In the genomic region with DNA sequence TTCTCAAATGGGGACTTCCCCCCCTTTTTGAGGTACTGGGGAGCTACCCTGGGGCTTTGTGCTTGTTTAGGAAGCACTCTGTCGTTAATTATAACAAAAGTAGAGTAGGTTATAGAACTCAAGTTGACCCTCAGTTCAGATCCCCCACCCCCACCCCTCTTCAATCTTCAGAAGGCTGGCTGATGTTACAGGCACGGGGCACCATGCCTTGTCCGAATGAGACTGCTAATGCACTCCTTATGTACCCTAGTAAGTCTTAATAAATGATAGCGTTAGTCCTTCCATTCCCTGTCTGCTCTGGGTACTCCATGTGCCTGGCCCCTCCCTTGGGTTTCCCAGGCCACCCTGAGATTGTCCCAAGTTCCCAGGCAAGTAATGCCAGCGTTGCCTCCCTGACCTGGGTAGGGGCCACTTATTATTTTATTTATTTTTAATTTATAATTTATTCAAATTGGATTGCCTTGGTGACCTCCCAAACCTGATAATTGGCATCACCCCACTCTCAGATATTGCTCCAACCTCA, we compare ENCODE assay signal across 12 mouse cellular contexts. TPM values are rescaled to one million over a fixed set of nuclear protein-coding genes. Genes with fewer than 3 reads are reported as not detected.
DNase-seq lines count a peak whose midpoint lies in the region; ATAC-seq lines count a peak whose summit lies in the region.
"Had no signal": no experiment of that assay in that cellular context is flagged by ENCODE, and none has a peak within 500 bp of the region (broad histone marks: within the 10 kb centered on the region; RNA-seq: fewer than 3 reads in every experiment).

No protein-coding gene starts in this region.

- no peak overlapping the region for H3K4me2 ChIP-seq in heart, embryonic 14.5 days (ENCODE audit: low read length)
- H3K4me2 ChIP-seq in lung, embryonic 16.5 days (ENCODE audit: low read depth, low read length), result no peak overlapping the region
- H3K4me2 ChIP-seq in stomach, embryonic 15.5 days, result no peak overlapping the region
- H3K4me2 ChIP-seq in hindbrain, embryonic 12.5 days (replicated peaks), result no peak overlapping the region
- H3K4me2 ChIP-seq: hindbrain, embryonic 14.5 days; liver, embryonic 13.5 days; midbrain, embryonic 12.5 days had no signal

- no peak for DNase-seq in heart, postnatal 10 days
- no peak for DNase-seq in lung, postnatal 25 days (ENCODE audit: low spot score)
- DNase-seq in forelimb bud, embryonic 11.5 days (ENCODE audit: low read depth, low spot score), result peak; percentile 45
- DNase-seq: cerebellum, postnatal 10 days; liver, embryonic 13.5 days had no signal

- H3K9me3 ChIP-seq in heart, embryonic 14.5 days (ENCODE audit: control insufficient read depth, low read length), result no peaks in the 10 kb centered on the region
- no peaks in the 10 kb centered on the region for H3K9me3 ChIP-seq in lung, embryonic 16.5 days (ENCODE audit: control insufficient read depth, low read length)
- no peaks in the 10 kb centered on the region for H3K9me3 ChIP-seq in stomach, embryonic 15.5 days
- H3K9me3 ChIP-seq in hindbrain, embryonic 12.5 days (replicated peaks), result no peaks in the 10 kb centered on the region
- H3K9me3 ChIP-seq: liver, embryonic 13.5 days; midbrain, embryonic 12.5 days had no signal

- intact Hi-C loops in heart, postnatal 10 days (cut with DNase I), result no loop called here

- 44% methylated on average over 5 of the region's 5 CpGs for WGBS in heart, embryonic 14.5 days
- 23% methylated on average over 5 of the region's 5 CpGs for WGBS in lung, embryonic 16.5 days
- WGBS in stomach, embryonic 15.5 days, result 31% methylated on average over 5 of the region's 5 CpGs
- 39% methylated on average over 5 of the region's 5 CpGs for WGBS in hindbrain, embryonic 12.5 days

- peaks cover 34 to 48% of the 10 kb centered on the region in 2 experiments for H3K4me1 ChIP-seq in heart, embryonic 14.5 days (ENCODE audit: control insufficient read depth in 2 of 2, insufficient read depth in 2 of 2, low read length in 2 of 2)
- peaks cover 37% of the 10 kb centered on the region for H3K4me1 ChIP-seq in lung, embryonic 16.5 days (replicated peaks; ENCODE audit: control insufficient read depth, insufficient read depth, low read length)
- peaks cover 23% of the 10 kb centered on the region for H3K4me1 ChIP-seq in stomach, embryonic 15.5 days
- H3K4me1 ChIP-seq in hindbrain, embryonic 12.5 days, result peaks cover 19% of the 10 kb centered on the region

- no peak overlapping the region for H3K4me3 ChIP-seq in heart, embryonic 14.5 days (ENCODE audit: control insufficient read depth in 1 of 2, insufficient read depth in 1 of 2, low read depth in 1 of 2, low read length in 2 of 2)
- H3K4me3 ChIP-seq in lung, embryonic 16.5 days (ENCODE audit: low read length), result no peak overlapping the region
- H3K4me3 ChIP-seq in stomach, embryonic 15.5 days (replicated peaks), result no peak overlapping the region
- H3K4me3 ChIP-seq in hindbrain, embryonic 12.5 days, result no peak overlapping the region
- H3K4me3 ChIP-seq: liver, embryonic 13.5 days; midbrain, embryonic 12.5 days had no signal

- H3K27ac ChIP-seq in heart, embryonic 14.5 days (replicated peaks in 1 of 2; ENCODE audit: control insufficient read depth in 1 of 2, insufficient read depth in 1 of 2, low read depth in 2 of 2, low read length in 2 of 2), result peak overlapping the region; percentile 93 to 94
- peak overlapping the region; percentile 98 for H3K27ac ChIP-seq in lung, embryonic 16.5 days (ENCODE audit: low read length)
- H3K27ac ChIP-seq in stomach, embryonic 15.5 days, result peak overlapping the region; percentile 85
- H3K27ac ChIP-seq in hindbrain, embryonic 12.5 days, result no peak overlapping the region
- H3K27ac ChIP-seq: hindbrain, embryonic 14.5 days had no signal

- H3K27me3 ChIP-seq in heart, embryonic 14.5 days (ENCODE audit: control insufficient read depth, insufficient read depth, low read length), result no peaks in the 10 kb centered on the region
- H3K27me3 ChIP-seq in lung, embryonic 16.5 days (ENCODE audit: control insufficient read depth, insufficient read depth, low read depth, low read length), result no peaks in the 10 kb centered on the region
- H3K27me3 ChIP-seq in stomach, embryonic 15.5 days (replicated peaks), result no peaks in the 10 kb centered on the region
- H3K27me3 ChIP-seq in hindbrain, embryonic 12.5 days, result no peaks in the 10 kb centered on the region
- H3K27me3 ChIP-seq: liver, embryonic 13.5 days; midbrain, embryonic 12.5 days had no signal

- ATAC-seq in heart, embryonic 14.5 days (ENCODE audit: insufficient number of reproducible peaks, insufficient read depth, low FRiP score, low read depth), result no peak
- ATAC-seq in lung, embryonic 16.5 days (ENCODE audit: low read depth), result no peak
- no peak for ATAC-seq in stomach, embryonic 15.5 days (ENCODE audit: insufficient read depth, low FRiP score, low read depth)
- no peak for ATAC-seq in megakaryocyte, adult 5-6 weeks (ENCODE audit: poor library complexity, severe bottlenecking)
- ATAC-seq in hindbrain, embryonic 12.5 days (ENCODE audit: low FRiP score), result no peak

- no peaks in the 10 kb centered on the region for H3K36me3 ChIP-seq in heart, embryonic 14.5 days (ENCODE audit: control insufficient read depth, insufficient read depth, low read length)
- H3K36me3 ChIP-seq in lung, embryonic 16.5 days (ENCODE audit: control insufficient read depth, insufficient read depth, low read length), result no peaks in the 10 kb centered on the region
- no peaks in the 10 kb centered on the region for H3K36me3 ChIP-seq in stomach, embryonic 15.5 days
- H3K36me3 ChIP-seq in hindbrain, embryonic 12.5 days, result no peaks in the 10 kb centered on the region
- H3K36me3 ChIP-seq: liver, embryonic 13.5 days; midbrain, embryonic 12.5 days had no signal

- H3K9ac ChIP-seq in heart, embryonic 14.5 days (ENCODE audit: low read length), result no peak overlapping the region
- no peak overlapping the region for H3K9ac ChIP-seq in lung, embryonic 16.5 days (ENCODE audit: low read length)
- H3K9ac ChIP-seq in stomach, embryonic 15.5 days, result no peak overlapping the region
- H3K9ac ChIP-seq in hindbrain, embryonic 12.5 days, result no peak overlapping the region
- H3K9ac ChIP-seq: hindbrain, embryonic 14.5 days; liver, embryonic 13.5 days; midbrain, embryonic 12.5 days had no signal

RNA-seq across cellular contexts. Expression of a gene that starts 46.3 kb away (rescaled TPM):
- 0.11 TPM in 1 of 2 replicates, not detected in the other for polyA plus RNA-seq in heart, embryonic 14.5 days (2014; fragmentation: Nextera tagmentation; extraction: Ambion mirVana)
- under 1 TPM in 1 of 2 experiments, not detected in 1; 0.07 TPM for total RNA-seq in heart, postnatal 10 days (2021)
- 1.2 and 1.4 TPM in 2 replicates for polyA plus RNA-seq in lung, embryonic 16.5 days (2015; fragmentation: Nextera tagmentation; extraction: Ambion mirVana)
- 1.8 and 3.0 TPM in 2 replicates for polyA plus RNA-seq in stomach, embryonic 15.5 days (2015; fragmentation: Nextera tagmentation; extraction: Ambion mirVana)
- not detected in 2 replicates for total RNA-seq in megakaryocyte, adult 5-6 weeks (2015)
- not detected in 2 replicates for total RNA-seq in megakaryocyte, adult 5-6 weeks (2017)
- polyA plus RNA-seq in hindbrain, embryonic 12.5 days (2016; fragmentation: Nextera tagmentation; extraction: Ambion mirVana), result 0.14 and 0.31 TPM in 2 replicates
- polyA plus RNA-seq: hindbrain, embryonic 14.5 days had no signal
